Mouse (Mus musculus): ENCODE measurements at regions not wholly inside any gene's neighbourhood (a gene's known extent, or its start where the extent isn't known, plus 50 kb on each side); places are given as distances from the start of the nearest gene placed in this dataset.

DNA sequence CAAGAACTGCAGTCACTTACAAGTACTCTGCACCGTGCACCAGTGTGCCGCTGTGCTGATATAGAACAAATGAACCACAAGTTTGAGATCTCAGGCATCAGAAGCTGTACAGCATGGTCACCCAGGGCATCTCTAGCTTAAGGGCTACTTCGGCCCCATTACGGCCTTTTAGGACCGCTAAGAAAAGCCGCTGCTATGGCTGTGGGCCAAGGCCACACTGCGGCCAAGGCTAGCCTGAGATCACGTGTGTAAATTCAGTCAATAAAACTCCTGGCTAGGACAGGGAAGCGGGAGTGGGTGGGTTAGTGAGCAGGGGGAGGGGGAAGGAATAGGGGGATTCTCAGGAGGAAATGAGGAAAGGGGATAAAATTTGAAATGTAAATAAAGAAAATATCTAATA is 50.9 kb upstream of the Atp12a start:
- no peak for ATAC-seq (replicated peaks; ENCODE audit: poor library complexity)

DNA sequence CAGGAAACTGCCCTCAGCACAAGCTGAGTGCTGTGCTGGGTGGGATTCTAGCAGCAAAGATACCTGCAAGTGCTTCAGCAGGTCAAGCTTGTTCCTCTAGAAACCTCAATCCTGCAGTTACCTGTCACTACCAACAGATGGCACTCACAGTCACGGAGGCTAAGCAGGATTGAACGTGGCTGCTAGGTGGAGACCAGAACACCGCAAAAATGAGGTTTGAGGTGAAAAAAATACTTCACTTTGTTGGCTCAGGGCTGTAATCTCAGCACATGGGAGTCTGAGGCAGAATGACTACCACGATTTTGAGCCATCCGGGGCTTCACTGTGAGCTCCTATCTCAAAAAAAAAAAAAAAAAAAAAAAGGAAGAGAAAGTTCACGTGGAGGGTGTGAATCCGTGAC is 50.4 kb upstream of the Atp12a start:
- peak; percentile 90 for ATAC-seq (replicated peaks; ENCODE audit: poor library complexity)
